Mouse (Mus musculus): ENCODE data around the gene Pvalb. TPM values are rescaled to one million over a fixed set of nuclear protein-coding genes. Genes with fewer than 3 reads are reported as not detected.

Pvalb gene
- total and polyA plus RNA-seq, 2 experiments from 2014 or later: 1.7 to 7.6 TPM

DNA sequence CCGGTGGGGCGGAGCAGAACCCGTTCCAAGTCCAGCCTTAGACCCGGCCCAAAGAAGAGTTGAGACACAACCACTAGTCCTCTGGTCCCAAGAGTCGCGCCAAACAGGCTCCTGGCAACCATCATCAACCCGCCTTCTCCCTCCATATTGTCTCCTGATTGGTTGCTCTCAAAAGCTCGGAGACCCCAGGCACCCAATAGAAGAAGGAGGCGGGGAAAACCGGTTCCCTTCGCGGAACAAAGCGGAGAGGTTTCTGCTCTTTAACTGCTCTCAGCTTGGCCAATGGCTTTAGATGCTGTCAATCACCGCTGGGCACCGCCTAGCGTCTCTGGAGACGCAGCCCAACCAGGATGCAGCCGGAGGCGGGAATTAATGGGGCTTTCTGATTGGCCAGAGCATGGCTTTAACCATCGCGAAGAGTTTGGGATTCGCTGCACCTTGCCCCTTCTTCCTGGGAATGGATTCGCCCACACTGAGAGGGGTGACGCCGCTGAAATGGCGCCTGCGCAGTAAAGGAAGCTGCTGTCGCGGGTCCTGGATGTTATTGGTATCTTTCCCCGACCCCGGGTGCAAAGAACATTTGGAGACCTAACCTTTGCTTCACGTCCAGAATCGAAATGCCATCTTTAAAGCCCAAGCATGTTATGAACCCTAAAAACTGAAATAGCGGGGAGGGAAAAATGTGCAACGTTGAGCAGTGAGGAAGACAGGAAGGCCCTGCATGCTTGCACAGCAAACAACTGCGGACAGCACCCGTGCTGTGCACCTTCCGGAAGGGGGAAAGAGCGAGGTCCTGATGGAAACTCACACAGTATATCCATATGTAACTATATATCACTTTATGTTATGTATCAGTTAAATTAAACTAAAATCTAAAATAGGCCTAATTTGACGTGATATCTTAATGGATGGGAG lies 32.0 kb downstream of the Pvalb start, which contains the start of gene Ift27:
Ift27 (minus strand) TSS at position 136 of the 915 bp plus-strand sequence.
- H3K9me3 ChIP-seq (ENCODE audit: low read length): no peaks in the 10 kb centered on the region
- H3K4me3 ChIP-seq (ENCODE audit: low read length): peak within 1 kb of the TSS; percentile 72
- peaks cover 20% of the 10 kb centered on the region for H3K4me1 ChIP-seq (ENCODE audit: insufficient read depth, low read length)
- H3K4me2 ChIP-seq (ENCODE audit: low read depth, low read length): peak within 1 kb of the TSS; percentile 98
- DNase-seq (ENCODE audit: low spot score) (peak; percentile 100), ATAC-seq (peak; percentile 97)
- H3K9ac ChIP-seq (replicated peaks; ENCODE audit: low read length): peak within 1 kb of the TSS; percentile 71
- no peaks in the 10 kb centered on the region for H3K36me3 ChIP-seq (ENCODE audit: insufficient read depth, low read length)
- H3K27ac ChIP-seq: peak within 1 kb of the TSS; percentile 80
- under 1% methylated on average over 40 of the region's 40 CpGs for WGBS
- TF ChIP-seq CTCF (IDR thresholded peaks at IDR 0.05; ENCODE audit: low read depth): peak; percentile 12
- no peaks in the 10 kb centered on the region for H3K27me3 ChIP-seq (ENCODE audit: insufficient read depth, low read length)

DNA sequence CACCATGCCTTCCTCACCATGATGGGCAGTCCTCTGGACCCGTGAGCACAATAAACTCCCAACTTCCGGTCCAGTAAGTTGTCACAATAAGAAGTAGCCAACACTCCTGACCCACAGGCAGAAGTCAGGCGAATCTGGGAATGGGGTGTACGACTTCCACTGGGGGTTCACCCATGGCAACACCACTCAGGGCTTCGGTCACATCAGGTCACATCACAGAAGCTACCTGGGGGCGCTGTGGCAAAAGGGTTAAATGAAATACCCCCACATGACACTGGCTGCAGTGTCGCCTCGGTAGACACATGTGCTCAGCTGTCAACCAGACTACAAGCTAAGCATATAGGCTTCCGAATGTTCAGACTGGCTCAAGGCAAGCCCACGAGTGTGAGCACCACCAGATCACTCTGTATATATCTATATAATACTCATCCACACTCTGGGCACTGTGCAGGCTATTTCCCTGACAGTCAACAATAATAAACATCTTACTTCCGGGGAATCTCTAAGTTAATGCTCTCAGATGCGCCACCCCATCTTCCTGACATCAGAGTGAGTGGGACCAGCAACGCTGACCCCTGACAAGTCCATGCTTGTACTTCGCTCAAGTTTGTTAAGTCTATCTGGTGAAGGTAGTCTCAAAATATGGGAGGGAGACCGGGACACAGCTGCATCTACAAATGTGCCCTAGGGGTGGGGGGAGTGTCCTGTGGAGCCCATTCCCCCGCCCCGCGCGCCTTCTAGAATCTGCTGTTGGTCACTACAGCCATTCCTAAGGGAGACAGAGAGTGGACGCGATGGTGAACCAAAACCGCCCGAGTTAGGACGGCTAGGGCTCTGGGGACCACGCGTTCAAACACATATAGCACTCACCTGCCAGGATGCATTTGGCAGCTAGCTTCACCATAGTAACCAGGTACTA lies 33.0 kb downstream of the Pvalb start:
- WGBS: 21% methylated on average over 26 of the region's 26 CpGs

DNA sequence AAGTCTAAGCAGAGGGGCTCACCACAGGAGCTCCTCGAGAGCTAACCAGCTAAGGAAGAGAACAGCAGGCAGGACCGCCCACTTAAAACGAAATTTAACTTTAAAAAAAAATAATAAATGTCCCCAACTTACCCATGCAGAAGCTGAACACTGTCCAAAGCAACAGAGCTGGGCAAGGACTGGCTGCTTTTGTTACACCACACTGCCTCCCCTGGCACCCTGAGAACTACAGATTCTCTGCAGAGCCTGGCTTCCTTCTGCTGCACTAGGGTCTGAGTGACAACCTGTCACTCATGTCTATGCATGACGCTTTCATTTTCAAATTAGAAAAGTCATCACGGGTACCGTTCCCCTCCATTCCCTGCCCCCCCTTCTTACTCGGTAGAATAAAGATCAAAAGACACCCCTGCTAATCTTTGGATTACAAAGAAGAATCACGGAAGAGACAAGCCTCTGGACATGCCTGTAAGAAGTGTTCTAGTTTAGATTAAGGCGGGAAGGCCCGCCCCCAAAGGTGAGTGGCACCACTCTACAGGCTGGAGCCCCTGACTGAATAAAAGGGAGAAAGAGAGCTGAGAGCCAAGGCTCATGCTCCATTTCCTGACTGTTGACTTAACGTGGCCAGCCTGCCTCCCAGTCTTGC lies 33.8 kb downstream of the Pvalb start:
- Histone ChIP-seq H3K36me3 (ENCODE audit: insufficient read depth, low read length) (no peaks in the 10 kb centered on the region), H3K27me3 (ENCODE audit: insufficient read depth, low read length) (no peaks in the 10 kb centered on the region), H3K4me1 (ENCODE audit: insufficient read depth, low read length) (peaks cover 20% of the 10 kb centered on the region), H3K9ac (replicated peaks; ENCODE audit: low read length) (0 out of 2 replicates have a peak overlapping the region, but pooled peaks have one; percentile 71), H3K27ac (no peak overlapping the region), H3K9me3 (ENCODE audit: low read length) (no peaks in the 10 kb centered on the region), H3K4me3 (ENCODE audit: low read length) (no peak overlapping the region), H3K4me2 (ENCODE audit: low read depth, low read length) (peak overlapping the region; percentile 98)
- ATAC-seq (no peak), DNase-seq (ENCODE audit: low spot score) (peak; percentile 58)
- peak; percentile 59 for TF ChIP-seq CTCF (IDR thresholded peaks at IDR 0.05; ENCODE audit: low read depth)
- 50% methylated on average over 11 of the region's 11 CpGs for WGBS

More for the DNA sequence above, 33.0 kb downstream of the Pvalb start:
- TF ChIP-seq CTCF (IDR thresholded peaks at IDR 0.05; ENCODE audit: low read depth): no peak
- no peaks in the 10 kb centered on the region for H3K27me3 ChIP-seq (ENCODE audit: insufficient read depth, low read length)
- peak overlapping the region; percentile 98 for H3K4me2 ChIP-seq (ENCODE audit: low read depth, low read length)
- DNase-seq (ENCODE audit: low spot score) (peak; percentile 24), ATAC-seq (no peak)
- peaks cover 20% of the 10 kb centered on the region for H3K4me1 ChIP-seq (ENCODE audit: insufficient read depth, low read length)
- H3K36me3 ChIP-seq (ENCODE audit: insufficient read depth, low read length): no peaks in the 10 kb centered on the region
- no peaks in the 10 kb centered on the region for H3K9me3 ChIP-seq (ENCODE audit: low read length)
- peak overlapping the region; percentile 71 for H3K9ac ChIP-seq (replicated peaks; ENCODE audit: low read length)
- peak overlapping the region; percentile 72 for H3K4me3 ChIP-seq (ENCODE audit: low read length)
- H3K27ac ChIP-seq: peak overlapping the region; percentile 68; the same call in 1 of the 2 replicates

DNA sequence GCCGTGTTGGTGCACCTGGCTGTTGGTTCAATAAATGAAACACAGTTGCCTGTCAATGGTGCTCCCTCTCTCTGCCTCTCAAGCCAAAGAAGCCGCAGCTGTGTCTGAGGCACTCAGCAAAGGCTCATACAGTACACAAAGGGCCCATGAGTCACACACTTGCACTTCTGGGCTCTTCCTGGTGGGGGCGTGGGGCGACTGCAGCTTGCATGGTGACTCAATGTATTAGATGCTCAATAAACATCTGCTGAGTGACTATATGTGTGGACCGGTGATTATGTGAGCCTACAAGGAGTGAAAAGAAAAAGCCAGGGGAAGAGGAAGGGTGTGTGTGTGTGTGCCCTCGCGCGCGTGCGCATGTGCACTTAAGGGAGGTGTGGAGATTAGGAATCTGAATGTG lies 34.5 kb downstream of the Pvalb start:
- H3K27me3 ChIP-seq (ENCODE audit: insufficient read depth, low read length): no peaks in the 10 kb centered on the region
- no peak overlapping the region for H3K9ac ChIP-seq (replicated peaks; ENCODE audit: low read length)
- 0 out of 2 replicates have a peak, but pooled peaks have one; percentile 9 for TF ChIP-seq CTCF (IDR thresholded peaks at IDR 0.05; ENCODE audit: low read depth)
- no peaks in the 10 kb centered on the region for H3K36me3 ChIP-seq (ENCODE audit: insufficient read depth, low read length)
- WGBS: 91% methylated on average over 10 of the region's 10 CpGs
- DNase-seq (ENCODE audit: low spot score) (no peak), ATAC-seq (no peak)
- H3K27ac ChIP-seq: no peak overlapping the region
- no peak overlapping the region; the same call in 1 of the 2 replicates for H3K4me2 ChIP-seq (ENCODE audit: low read depth, low read length)
- H3K4me3 ChIP-seq (ENCODE audit: low read length): no peak overlapping the region
- peaks cover 20% of the 10 kb centered on the region for H3K4me1 ChIP-seq (ENCODE audit: insufficient read depth, low read length)
- H3K9me3 ChIP-seq (ENCODE audit: low read length): no peaks in the 10 kb centered on the region

DNA sequence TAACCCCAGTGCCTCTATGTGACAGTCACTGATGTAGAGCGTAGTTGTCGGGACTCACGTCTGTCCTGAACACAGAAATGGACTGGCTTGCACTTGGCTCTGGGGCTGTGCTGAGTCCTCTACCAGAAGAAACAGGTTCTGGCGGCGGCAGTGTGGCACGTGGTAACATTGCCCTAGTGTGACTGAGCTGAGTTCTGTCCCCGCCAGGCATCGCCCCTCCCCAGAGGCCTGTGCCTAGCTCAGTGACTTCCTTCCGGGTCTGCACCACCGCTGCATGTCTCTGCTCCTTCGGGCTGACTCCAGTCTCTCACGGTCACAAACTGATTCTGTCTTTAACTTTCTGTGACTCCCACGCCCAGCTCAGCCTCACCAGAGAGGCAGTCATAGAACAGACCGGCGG lies 35.5 kb downstream of the Pvalb start:
- Histone ChIP-seq H3K9ac (replicated peaks; ENCODE audit: low read length) (no peak overlapping the region), H3K36me3 (ENCODE audit: insufficient read depth, low read length) (no peaks in the 10 kb centered on the region), H3K4me2 (ENCODE audit: low read depth, low read length) (no peak overlapping the region), H3K27ac (no peak overlapping the region), H3K4me1 (ENCODE audit: insufficient read depth, low read length) (peaks cover 20% of the 10 kb centered on the region), H3K4me3 (ENCODE audit: low read length) (no peak overlapping the region), H3K9me3 (ENCODE audit: low read length) (no peaks in the 10 kb centered on the region), H3K27me3 (ENCODE audit: insufficient read depth, low read length) (no peaks in the 10 kb centered on the region)
- WGBS: 91% methylated on average over 15 of the region's 15 CpGs
- ATAC-seq (no peak), DNase-seq (ENCODE audit: low spot score) (no peak)
- TF ChIP-seq CTCF (IDR thresholded peaks at IDR 0.05; ENCODE audit: low read depth): no peak

DNA sequence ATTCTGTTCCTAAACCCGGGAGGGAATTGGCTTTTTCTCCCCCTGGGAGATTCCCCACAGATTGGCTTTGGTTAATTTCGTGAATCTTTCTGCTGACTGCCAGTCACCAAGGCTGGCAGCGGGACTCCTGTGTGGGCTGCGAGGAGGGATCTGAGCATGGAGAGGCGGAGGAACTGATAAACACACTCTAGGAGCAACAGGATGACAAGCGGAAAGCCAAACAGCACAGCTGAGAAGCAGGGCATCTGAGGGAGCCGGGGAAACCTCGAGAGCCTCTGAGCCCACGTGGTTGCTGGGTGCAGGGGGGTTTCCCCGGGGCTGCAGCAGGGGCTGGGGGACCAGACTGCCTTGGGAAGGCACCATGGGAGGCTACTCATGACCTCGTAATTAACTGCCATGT lies 36.6 kb downstream of the Pvalb start:
- no peak overlapping the region for H3K4me3 ChIP-seq (ENCODE audit: low read length)
- 77% methylated on average over 11 of the region's 11 CpGs for WGBS
- no peak for DNase-seq (ENCODE audit: low spot score)

More for the DNA sequence above, 36.6 kb downstream of the Pvalb start:
- Histone ChIP-seq H3K4me2 (ENCODE audit: low read depth, low read length) (no peak overlapping the region), H3K27ac (no peak overlapping the region), H3K27me3 (ENCODE audit: insufficient read depth, low read length) (no peaks in the 10 kb centered on the region), H3K36me3 (ENCODE audit: insufficient read depth, low read length) (no peaks in the 10 kb centered on the region), H3K4me1 (ENCODE audit: insufficient read depth, low read length) (peaks cover 14% of the 10 kb centered on the region), H3K9me3 (ENCODE audit: low read length) (no peaks in the 10 kb centered on the region), H3K9ac (replicated peaks; ENCODE audit: low read length) (no peak overlapping the region)
- no peak for ATAC-seq
- TF ChIP-seq CTCF (IDR thresholded peaks at IDR 0.05; ENCODE audit: low read depth): no peak

Data from hindbrain, postnatal 0 days (tissue).